Mouse (Mus musculus) G1E-ER4 (cell line): ENCODE measurements around the gene Arhgap32. TPM values are rescaled to one million over a fixed set of nuclear protein-coding genes. Genes with fewer than 3 reads are reported as not detected.

Source experiments
- GATA1 ChIP-seq: IDR thresholded peaks from one replicate; pipeline ENCODE4 v1.8.0; 2012; ENCODE audit warnings: low read length, inconsistent platforms
- polyA plus RNA-seq: library from polyadenylated mRNA; stranded (reverse); fragments of >175 nt; gene quantifications from 2 replicates; pipeline ENCODE4 v1.2.3, GENCODE M21; 2012

Arhgap32 gene
- polyA plus RNA-seq, 1 experiment, result not detected

- no peak for TF ChIP-seq GATA1
These were observed 2.5 kb downstream of the Arhgap32 start for GRCm38 (mm10) chr9:32118433-32118832.

- TF ChIP-seq GATA1, result no peak
These were observed 3.6 kb downstream of the Arhgap32 start for GRCm38 (mm10) chr9:32119586-32119985.

- no peak for TF ChIP-seq GATA1
These were observed 4.2 kb downstream of the Arhgap32 start for GRCm38 (mm10) chr9:32120162-32120561.

- TF ChIP-seq GATA1, result no peak
These were observed 20.3 kb downstream of the Arhgap32 start for GRCm38 (mm10) chr9:32136195-32136594.

GRCm38 (mm10) chr9:32136680-32137295, 20.9 kb downstream of the Arhgap32 start:
- no peak for TF ChIP-seq GATA1

GRCm38 (mm10) chr9:32137697-32138426, 21.9 kb downstream of the Arhgap32 start:
- no peak for TF ChIP-seq GATA1

DNA sequence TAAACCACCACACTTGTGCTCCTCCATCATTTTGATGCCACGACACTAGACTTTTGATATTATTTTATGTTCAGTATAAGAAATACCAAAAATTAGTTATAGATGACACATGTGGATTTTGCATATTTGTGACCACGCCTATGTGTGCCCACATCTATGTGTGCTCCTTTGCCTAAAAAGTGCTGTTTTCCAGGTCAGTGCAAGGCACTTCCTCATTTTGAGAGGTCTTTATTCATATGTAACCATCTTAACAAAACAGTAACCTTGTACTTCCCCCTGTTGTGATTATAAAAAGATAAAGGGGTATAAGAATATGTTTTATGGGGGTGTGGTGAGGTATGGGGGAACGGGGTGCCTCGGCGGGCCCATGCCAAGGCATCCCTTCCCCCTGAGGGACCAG, 22.7 kb downstream of the Arhgap32 start:
- no peak for TF ChIP-seq GATA1

GRCm38 (mm10) chr9:32139641-32140040, 23.7 kb downstream of the Arhgap32 start:
- no peak for TF ChIP-seq GATA1

DNA sequence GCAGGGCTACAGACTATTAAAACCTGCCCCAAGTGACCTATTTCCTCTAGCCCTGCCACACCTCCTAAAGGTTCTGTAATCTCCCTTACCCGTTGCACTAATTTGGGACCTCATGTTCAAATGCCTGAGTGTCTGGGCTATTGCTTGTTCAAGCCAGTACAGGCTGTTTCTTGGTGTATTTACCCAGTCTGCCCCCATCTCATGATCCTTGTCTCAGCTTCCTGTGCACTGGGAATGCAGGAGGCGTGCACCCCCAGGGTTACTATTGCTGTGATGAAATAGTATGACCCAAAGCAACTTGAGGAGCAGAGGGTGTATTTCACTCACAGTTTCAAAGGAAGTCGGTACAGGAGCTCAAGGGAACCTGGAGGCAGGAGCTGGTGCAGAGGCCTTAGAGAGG, 26.9 kb downstream of the Arhgap32 start:
- TF ChIP-seq GATA1, result no peak

- no peak for TF ChIP-seq GATA1
These were observed 27.5 kb downstream of the Arhgap32 start for GRCm38 (mm10) chr9:32143451-32143850.

GRCm38 (mm10) chr9:32146257-32146996, 30.5 kb downstream of the Arhgap32 start:
- no peak for TF ChIP-seq GATA1

GRCm38 (mm10) chr9:32149241-32149640, 33.3 kb downstream of the Arhgap32 start:
- TF ChIP-seq GATA1, result no peak

GRCm38 (mm10) chr9:32149836-32150642, 34.1 kb downstream of the Arhgap32 start:
- TF ChIP-seq GATA1, result no peak

DNA sequence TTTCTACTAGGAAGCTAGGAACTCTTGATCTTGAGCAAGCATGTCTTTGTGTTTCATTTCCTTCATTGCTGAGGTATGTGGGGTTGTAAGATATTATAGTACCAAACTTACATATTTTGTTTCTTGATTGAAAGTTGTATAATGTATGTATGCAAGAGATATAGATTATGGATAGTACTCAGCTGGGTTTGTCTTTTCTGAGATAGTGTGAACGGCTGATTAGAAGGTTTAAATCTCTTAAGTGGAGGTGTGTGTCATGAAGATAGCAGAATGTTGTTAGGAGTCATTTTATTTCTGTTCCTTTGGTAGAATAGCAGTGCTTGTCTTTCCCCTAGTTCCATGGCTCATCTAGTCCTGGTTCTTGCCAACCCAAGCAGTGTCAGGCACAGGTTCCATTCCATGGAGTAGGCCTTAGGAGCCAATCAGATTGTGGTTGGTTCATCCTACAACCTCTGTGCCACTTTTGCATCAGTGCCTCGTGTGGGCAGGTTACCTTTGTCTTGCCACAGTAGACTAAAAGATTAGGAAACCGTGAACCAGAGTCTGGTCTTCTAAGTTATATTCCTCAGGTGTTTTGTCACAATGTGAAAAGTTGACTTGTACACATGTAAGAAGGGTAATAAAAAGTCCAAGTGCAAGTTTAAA, 38.9 kb downstream of the Arhgap32 start:
- TF ChIP-seq GATA1, result no peak

- no peak for TF ChIP-seq GATA1
These were observed 40.8 kb downstream of the Arhgap32 start for GRCm38 (mm10) chr9:32156706-32157105.
